Mouse (Mus musculus): ENCODE measurements around the gene Alpk3.

Alpk3 gene

DNA sequence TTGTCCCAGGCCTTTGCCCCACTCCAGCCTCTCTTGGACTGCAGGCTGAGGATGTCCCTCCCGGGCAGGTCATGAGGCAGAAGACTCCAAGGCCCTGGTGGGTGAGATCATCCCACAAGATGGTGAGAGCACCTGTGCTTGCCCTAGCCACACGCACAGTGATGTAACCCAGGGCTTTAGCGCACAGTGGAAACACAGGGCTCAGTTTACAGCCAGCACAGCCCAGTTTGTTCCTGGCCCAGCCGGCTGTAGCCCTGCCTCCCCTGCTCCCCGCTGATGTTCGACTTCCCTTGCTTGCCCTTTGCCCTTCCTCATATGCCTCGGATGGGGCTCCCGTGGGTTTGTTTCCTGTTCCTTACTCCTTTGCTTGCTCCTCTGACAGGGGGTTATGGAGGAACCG is 17.1 kb downstream of the Alpk3 start:
- DNase-seq (ENCODE audit: low spot score in 2 of 2): no peak

DNA sequence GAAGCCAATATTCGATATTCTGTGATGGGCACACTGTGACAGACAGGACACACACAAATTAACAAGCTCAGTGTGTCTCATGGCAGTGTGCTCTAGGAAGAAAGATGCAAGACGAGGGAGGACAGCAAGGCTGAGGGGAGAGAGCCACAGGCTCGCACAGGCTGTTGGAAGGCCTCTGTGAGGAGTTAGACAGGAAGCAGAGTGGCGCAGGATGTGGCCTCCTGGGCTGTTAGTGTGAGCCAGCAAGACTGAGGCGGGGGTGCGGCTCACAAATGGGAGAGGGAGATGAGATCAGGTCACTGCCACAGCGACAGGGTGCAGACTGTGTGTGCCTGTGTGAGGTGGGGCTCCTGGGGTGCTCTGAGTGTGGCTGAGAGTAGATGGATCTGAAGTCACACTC is 17.9 kb downstream of the Alpk3 start:
- peak; percentile 29 to 35 for DNase-seq (ENCODE audit: low spot score in 2 of 2)

DNA sequence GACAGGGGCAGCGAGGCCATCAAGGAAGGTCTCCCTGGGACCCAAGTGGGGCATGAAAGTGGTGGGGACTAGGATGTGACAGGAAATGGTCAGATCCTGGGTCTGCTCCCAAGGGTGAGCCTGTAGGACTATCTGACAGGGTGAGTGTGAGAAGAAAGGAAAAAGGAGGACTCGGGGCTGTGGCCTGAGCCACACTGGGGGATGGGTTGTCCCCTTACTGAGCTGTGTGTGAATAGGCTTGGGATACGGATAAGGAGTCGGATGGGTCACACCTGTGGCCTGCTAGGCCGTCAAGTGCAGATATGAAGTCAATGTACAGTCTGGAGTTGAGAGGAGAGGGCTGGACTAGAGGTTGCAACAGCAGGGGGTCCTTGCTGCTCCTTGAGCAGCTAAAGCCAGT is 18.3 kb downstream of the Alpk3 start:
- DNase-seq (ENCODE audit: low spot score in 2 of 2): no peak

DNA sequence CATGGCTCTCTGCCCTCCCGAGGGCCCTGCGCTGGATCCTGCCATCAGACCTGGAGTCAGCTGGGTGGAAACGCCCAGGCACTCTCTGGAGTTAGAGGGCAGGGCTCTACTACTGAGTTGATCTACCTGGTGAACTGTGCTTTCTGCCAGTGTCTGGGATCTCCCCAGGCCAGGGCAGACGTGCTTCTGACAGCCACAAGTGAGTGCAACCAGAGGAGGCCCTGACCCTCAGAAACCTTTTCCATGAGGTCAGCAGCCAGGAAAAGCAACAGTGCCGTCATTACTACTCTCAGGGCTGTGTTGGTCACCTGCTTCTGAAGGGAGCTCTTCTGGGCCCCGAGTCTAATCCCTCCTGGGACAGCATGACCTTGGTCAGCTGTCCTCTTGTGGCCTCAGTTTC is 19.6 kb downstream of the Alpk3 start:
- DNase-seq (ENCODE audit: low spot score in 2 of 2): no peak

DNA sequence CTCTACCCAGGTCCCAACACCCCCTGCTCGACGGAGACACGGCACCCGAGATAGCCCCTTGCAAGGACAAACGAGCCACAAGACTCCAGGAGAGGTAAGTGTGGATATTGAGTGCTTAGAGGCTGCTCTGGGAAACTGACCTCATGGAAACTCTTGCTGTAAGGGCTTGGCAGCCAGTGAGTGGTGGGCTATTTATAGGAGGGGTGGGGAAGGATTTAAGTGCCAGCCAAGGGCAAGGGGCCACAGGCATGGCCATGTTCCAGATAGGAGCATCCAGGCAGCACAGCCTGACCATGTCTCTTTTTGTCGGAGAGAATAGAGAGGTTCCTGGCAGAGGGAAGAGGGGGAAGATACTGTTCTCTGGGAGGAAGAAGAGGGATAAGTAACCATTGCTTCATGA is 21.3 kb downstream of the Alpk3 start:
- DNase-seq (ENCODE audit: low spot score in 2 of 2): no peak

DNA sequence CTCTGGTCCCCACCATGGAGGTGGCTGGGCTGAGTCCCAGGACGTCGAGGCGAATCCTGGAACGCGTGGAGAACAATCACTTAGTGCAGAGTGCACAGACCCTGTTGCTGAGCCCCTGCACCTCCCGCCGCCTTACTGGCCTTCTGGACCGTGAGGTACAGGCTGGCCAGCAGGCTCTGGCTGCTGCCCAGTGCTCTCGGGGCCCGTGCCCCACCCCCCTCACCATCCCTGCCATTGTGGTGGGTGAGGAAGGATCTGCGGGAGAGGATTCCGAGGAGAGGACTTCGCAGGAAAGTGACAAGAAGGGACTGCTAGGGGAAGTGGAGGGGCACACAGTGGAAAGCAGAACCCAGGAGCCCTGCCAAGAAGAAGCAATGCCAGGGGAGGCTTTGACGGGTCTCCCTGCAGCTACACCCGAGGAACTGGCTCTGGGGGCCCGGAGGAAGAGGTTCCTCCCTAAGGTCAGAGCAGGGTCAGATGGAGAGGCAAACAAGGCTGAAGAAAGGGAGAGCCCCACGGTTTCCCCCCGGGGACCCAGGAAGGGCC is 36.1 kb downstream of the Alpk3 start:
- DNase-seq (ENCODE audit: low spot score in 2 of 2): no peak

DNA sequence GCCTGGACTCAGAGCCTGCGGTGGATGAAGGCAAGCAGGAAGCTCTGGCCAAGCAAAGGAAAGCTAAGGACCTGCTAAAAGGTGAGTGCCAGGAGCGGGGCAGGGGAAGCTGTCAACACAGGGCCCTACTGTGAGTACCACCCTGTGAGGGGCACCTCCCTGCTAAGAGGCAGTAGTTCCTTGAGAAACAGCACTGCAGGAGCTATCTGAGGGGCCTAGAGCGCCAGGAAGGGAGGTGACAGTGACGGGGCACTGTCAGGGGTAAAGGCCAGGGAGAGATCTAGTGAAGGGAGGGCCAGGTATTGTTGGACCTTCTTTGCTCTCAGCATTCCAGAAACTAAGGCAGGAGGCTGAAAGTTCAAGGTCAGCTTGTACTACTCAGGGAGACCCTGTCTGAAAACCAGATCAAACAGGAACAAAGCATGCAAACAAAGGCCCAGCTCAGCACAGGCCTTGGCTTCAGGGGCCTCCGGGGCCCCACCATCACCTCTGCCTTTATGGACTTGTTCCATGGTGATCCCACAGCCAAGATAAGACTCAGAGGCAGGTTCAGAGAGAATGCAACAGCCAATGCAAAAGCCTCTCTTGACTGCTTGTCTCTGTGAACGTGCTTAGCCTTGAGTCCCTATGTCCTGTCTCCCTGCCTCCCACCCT is 36.8 kb downstream of the Alpk3 start:
- DNase-seq (ENCODE audit: low spot score in 2 of 2): no peak

DNA sequence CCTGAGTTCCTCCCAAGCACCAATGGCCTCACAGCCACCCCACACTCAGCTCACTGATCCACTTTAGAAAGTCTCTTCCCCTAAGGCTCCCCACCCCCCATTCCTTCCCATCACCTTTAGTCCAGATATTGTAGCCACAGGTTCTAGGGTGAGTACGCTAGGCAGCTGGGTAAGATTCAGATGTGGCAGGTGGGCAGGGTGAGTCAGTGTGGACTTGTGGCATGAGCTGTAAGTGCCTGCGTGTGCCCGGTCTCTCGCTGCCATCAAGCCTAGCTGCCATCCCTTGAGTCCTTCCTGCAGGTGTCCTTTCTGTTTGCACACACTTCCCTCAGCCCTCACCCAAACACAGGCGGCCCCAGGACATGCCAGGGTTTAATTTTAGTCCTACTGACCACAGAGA is 42.9 kb downstream of the Alpk3 start:
- DNase-seq (ENCODE audit: low spot score in 2 of 2): no peak

DNA sequence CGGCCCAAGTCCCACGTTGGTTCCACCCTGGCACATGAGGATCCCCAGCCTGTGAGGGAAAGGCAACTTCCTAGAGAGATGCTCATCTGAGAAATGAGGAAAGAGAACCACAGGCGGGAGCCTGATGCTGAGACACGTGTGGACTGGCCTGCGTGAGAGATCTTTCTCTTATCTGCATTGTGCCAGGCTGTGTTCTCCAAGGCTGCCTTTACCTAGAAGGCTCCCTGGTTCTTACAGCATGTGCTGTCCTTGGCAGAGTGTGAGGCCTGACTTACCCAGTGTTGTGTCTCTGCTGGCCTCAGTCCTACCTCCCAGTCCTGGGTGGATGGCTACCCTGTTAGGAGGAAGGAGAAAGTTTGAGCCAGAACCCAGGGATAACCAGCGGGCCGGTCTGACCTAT is 45.5 kb downstream of the Alpk3 start:
- no peak for DNase-seq (ENCODE audit: low spot score in 2 of 2)

DNA sequence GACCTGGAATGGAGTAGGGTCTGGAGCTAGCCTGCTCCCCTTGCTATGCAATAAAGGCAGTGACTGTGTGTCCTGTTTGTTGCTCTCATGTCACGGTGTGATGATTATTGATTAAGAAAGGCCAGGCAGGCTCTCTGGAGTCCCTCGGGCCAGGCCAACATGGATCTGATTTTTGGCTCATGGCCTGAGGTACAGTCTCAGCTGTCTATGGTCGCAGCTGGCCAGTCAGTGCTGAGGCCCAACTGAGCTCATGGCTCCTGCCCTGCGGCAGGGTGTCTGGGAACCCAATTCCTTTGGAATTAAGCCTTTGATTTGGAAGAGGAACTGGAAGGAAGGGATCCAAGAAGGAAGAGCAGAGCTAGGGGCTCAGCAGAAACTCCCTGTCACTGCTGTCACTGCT is 48.1 kb downstream of the Alpk3 start:
- no peak for DNase-seq (ENCODE audit: low spot score in 2 of 2)

DNA sequence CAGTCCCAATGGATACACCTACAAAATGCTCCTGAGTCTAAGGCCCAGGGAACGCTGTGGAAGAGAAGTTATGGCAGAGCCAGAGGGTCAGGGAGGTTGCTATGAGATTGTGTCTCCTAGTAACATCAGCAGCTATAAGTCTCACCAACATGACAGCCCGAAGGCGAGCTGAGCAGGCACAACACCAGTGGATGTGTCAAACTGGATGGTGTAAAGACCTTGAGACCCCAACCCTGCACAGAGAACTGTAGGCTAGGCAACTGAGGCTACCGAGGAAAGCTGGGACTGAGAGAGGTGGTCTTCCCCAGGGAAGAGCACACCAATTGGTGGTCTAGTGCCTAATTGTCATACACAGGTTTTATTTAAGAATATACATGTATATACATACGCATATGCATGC is 50.8 kb downstream of the Alpk3 start:
- no peak for DNase-seq (ENCODE audit: low spot score in 2 of 2)

DNA sequence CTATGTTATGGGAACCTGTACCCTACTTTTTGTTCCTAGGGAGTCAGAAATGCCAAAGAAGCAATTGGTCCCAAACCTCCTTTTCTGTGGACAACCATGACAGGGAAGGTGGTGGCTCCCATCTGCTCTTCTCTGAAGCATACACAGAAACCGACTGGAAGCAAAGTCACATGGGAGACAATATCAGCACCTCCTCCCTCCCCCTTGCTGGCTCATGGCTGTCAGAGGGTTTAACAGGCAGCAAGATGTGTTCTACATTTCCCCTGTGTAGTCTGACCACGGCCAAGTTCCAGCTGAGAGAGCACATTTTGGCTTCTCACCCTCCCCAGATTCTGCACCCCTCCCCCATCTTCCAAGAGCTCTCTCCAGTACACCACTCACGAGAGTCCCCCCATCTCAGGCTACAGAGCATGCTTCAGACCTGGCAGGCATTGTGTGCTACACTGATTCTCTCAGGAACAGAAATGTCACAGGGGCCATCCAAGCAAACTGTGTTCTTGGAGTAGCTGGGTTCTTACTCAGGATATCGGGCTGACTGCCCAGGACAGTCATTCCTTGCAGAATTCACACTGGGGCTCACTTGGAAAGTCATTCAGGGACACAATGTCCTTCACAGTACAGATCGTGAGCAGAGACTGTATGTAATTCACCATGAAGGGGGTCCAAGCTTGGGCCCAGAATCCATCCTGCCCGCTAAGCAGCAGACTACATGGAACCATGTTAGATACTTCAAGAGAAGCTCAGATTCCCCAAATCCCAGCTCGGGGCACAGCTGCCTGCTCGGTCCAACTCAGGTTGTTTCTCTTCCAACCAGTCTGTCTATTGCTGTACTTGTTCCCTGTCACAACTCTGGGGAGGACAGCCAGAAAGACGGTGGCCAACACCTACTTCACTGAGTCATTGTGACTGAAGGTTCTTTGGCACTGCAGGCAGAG is 52.6 kb downstream of the Alpk3 start:
- no peak for DNase-seq (ENCODE audit: low spot score in 2 of 2)

DNA sequence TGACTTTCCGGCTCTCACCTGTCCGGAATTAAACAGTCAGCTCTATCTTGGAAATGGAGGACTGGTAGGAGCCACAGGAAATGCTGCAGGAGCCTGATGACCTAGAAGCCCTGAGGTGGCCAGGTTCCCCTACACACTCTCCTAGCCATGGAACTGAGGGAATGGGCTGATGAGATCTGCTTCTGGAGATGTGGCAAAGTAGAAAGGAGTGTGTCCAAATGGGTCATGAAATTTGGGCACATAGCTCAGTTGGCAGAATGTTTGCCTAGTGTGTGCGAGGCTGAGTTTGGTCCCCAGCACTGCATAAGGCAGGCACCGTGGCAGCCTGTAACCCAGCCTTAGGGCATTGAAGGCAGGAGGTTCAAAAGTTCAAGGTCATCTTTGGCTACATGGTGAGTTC is 53.4 kb downstream of the Alpk3 start:
- DNase-seq (ENCODE audit: low spot score in 2 of 2): no peak

DNA sequence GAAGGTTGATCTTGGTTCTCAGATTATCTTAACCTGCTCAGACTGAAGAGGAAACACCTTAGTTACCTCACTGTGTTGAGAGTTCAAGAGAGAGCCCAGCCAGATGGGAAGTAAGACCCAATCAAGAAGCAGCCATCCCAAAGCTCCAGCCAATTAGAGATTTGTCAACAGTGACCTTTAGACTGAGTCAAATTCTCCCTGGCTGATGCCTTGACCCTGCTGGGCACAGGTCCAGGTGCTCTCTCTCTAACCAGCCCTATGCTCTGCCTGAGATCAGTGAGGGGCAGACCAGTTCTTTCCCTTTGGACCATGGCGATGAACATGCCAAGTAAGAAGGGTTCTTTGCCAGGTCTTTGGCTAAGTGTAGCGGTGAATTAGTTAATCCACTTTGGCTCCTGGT is 54.3 kb downstream of the Alpk3 start:
- no peak for DNase-seq (ENCODE audit: low spot score in 2 of 2)

DNA sequence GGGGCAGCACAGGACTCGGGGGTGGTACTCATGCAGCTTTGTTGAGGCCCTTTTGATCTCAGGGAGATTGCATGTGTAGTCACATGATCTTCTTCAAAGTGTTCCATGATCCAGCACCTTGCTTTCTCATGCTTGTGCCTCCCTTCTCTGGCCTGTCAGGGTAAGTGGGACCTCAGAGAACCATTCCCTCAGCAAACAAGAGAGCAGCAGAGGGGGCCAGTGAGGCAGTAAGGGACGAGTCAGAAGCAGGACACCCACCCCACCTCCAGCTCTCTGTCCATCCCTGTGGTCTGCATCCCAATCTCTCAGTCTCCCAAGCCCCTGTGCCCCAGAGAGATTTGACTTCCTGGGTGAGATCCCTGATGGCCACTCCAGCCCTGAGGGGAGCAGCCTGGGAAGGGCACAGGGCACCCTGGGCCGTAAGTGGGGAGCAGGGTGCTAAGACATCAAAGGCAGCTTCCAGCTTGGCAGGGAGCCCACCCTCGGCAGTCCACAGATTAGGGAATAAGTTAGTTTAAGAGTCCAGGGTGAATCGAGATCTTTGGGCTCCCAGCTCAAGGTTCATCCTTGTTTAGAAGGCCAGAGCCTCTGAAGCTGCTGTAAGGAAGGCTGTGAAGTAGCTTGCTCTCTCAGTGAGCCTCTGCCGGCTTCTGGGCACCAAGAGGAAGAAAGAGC is 55.4 kb downstream of the Alpk3 start:
- DNase-seq (ENCODE audit: low spot score in 2 of 2): no peak

DNA sequence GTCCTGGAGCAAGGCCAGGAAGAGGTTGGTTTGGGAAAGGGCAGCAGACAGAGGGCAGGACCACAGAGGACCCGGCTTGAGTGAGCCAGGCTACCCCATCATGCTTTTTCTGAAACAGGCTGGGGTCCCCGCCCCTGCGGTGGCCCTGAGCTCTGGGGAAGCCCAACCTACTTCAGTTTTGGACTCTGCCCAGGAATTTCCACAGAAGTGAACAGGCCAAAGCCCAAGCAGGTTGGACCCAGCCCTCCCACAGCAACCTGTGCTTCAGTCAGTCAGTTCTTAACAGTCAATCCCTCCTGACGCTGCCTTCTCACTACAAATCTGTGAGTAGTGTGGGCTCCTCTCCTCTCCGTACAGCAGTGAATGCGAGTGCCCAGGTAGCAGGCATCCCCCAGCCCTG is 57.2 kb downstream of the Alpk3 start, which contains the start of gene Slc28a1:
Slc28a1 (plus strand) TSS at position 245 of the 400 bp plus-strand sequence.
- no peak for DNase-seq (ENCODE audit: low spot score in 2 of 2)

DNA sequence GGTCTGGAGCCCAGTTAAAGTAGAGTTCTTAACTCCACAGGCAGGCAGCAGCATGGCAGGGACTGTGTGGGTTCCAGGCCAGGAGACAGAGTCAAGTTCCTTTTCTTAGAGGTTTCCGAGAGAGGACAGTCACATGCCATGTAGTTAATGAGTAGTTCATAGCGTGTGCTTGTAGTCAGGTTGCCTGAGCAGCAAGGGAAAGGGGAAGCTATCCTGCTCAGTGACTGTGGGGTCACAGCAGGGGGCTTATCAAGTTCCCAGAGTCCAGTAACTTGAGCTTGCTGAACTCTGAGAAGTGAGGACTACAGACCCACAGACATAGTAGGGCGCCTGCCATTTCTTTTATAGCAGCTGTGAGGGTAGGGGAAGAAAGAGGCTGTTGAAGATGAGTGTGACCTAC is 63.7 kb downstream of the Alpk3 start:
- DNase-seq (ENCODE audit: low spot score in 2 of 2): no peak

DNA sequence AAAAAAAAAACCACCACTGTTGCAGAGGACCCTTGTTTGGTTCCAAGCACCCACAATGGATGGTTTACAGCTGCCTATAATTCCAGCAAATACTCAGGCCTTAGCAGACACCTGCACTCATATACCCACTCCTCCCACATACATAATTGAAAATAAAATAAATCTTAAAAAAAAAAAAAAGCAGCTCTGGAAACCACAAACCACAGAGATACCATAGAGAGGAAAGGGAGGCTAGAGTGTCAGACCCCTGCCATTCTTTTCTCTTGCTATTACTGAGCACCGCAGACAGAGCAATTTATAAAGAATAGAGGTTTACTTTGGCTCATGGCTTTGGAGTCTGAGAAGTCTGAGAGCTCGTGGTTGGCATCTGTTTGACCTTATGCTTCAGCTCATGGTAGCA is 65.4 kb downstream of the Alpk3 start:
- no peak for DNase-seq (ENCODE audit: low spot score in 2 of 2)

DNA sequence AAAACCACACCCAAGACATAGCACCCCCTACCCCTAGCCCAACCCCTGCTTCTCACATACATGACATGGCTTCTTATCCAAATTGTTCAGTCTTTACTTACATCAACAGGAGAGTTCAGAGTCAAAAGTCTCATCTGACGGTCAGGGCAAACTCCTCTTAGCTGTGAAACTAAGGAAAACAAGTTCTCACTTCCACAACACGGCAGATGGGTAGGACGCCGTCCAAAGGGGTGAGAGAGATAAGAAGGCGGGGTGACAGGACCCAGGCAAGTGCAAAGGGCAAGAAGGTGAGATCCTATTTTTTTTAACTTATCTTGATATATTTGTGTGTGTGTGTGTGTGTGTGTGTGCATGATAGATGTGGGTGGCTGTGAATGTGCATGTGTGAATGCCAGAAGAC is 66.2 kb downstream of the Alpk3 start:
- no peak for DNase-seq (ENCODE audit: low spot score in 2 of 2)

DNA sequence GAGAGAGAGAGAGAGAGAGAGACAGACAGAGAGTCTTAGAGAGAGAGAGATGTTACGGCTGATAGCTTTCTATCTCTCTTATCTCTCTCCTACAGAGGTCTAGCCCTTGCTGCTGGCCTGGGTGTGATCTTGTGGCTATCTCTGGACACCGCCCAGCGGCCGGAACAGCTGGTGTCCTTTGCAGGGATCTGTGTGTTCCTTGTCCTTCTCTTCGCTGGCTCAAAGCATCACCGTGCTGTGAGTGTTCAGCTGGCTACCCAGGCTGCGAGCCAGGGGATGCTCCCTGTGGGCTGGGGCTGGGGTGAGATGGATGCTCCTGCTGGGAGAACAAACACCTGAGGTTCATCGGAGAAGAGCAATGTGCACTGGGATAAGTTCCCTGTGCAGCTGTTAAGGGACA is 67.4 kb downstream of the Alpk3 start:
- peak in 1 of 2 experiments; percentile 27 for DNase-seq (ENCODE audit: low spot score in 2 of 2)

DNA sequence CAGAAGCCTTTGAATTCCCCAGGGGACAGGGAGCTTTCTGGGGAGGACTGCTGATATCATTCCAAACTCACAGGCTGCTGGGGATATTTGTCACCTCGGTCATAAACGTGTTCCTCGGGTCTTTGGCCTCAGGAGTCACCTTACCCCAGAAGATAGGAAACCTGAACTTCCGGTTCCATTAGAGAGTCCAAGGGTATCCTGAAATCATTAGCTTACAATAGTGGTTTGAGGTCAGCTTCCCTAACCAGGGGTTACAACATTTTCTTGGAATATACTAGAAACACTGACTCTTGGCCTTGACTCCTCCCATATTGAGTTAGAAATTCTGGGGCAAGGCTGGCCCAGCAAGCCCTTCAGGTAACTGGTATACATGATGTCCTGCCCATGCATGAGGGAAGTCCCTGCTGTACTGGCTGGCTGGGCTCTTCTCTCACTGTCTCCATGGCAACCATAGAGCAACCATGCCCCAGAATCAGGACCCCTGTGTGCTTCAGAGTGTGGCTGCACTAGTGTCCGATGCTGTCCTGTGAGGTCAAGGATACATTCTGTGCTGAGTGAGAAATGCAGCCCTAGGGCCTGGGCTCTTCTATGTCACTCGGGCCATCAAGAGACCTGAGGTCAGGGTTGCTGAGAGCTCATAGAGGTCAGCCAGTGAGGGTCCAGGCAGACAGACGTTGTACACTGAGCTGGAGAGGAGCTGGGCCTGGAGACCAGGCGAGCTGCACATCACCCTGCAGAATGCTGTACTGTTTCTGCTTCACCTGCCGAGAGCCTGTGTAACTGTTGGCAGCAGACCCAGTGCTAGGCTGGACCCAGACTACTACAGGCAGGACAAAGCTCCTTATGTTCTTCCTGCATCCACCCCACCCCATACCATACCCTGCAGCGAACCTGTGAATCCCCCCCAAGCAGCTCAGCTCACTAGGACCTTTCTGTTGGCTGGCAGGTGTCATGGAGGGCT is 68.1 kb downstream of the Alpk3 start:
- DNase-seq (ENCODE audit: low spot score in 2 of 2): no peak
